Mouse (Mus musculus): Measurements from ENCODE around the gene Themis. TPM values are rescaled to one million over a fixed set of nuclear protein-coding genes. Genes with fewer than 3 reads are reported as not detected.

The Themis gene
- polyA plus RNA-seq (2011; ENCODE audit: insufficient read depth, insufficient read length, low replicate concordance, missing spikeins), result not detected in 2 replicates

- no peak within 1 kb of the TSS for H3K4me3 ChIP-seq (replicated peaks; ENCODE audit: control insufficient read depth, low read depth, low read length)
- TF ChIP-seq POLR2A (IDR thresholded peaks at IDR 0.05; ENCODE audit: borderline replicate concordance, control insufficient read depth, low read depth, low read length) (no peak), CTCF (IDR thresholded peaks at IDR 0.05; ENCODE audit: control insufficient read depth, insufficient read depth, low read length) (no peak)
- no peak within 1 kb of the TSS for H3K27ac ChIP-seq (ENCODE audit: control insufficient read depth, insufficient read depth, low read depth, low read length, poor library complexity)
- no peaks in the 10 kb centered on the region for H3K4me1 ChIP-seq (ENCODE audit: control insufficient read depth, insufficient read depth, low read length)
- 69% methylated on average over 5 of the region's 5 CpGs for WGBS
These were observed at the start of gene Themis for GRCm38 (mm10) chr10:28668261-28668660. Themis (plus strand) TSS chr10:28668360.

GRCm38 (mm10) chr10:28619415-28619814 lies 48.7 kb upstream of the Themis start:
- Histone ChIP-seq H3K27ac (ENCODE audit: control insufficient read depth, insufficient read depth, low read depth, low read length, poor library complexity) (no peak overlapping the region), H3K4me1 (ENCODE audit: control insufficient read depth, insufficient read depth, low read length) (no peaks in the 10 kb centered on the region; the same call in 1 of the 2 replicates), H3K4me3 (replicated peaks; ENCODE audit: control insufficient read depth, low read depth, low read length) (no peak overlapping the region)
- TF ChIP-seq POLR2A (IDR thresholded peaks at IDR 0.05; ENCODE audit: borderline replicate concordance, control insufficient read depth, low read depth, low read length), result no peak
- no peak for TF ChIP-seq CTCF (IDR thresholded peaks at IDR 0.05; ENCODE audit: control insufficient read depth, insufficient read depth, low read length)
- 76% methylated on average over 1 of the region's 1 CpGs for WGBS

DNA sequence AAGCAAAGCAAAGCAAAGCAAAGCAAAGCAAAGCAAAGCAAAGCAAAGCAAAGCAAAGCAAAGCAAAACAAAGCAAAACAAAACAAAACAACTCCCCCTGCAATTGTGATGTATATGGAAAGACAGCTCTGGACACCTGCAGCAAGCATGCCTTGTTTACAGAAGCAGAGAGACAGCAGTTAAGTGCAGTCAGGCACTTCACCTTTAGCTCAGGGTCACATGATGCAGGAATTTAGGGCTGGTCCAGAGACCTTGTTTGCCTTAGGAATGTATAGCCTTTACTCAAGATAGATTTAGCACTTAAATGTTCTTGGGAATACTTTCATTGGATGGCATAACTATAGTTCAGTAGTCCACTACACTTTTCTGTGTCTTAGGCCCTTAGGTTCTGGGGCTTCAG lies 32.1 kb upstream of the Themis start:
- H3K4me3 ChIP-seq (replicated peaks; ENCODE audit: control insufficient read depth, low read depth, low read length), result no peak overlapping the region
- H3K27ac ChIP-seq (ENCODE audit: control insufficient read depth, insufficient read depth, low read depth, low read length, poor library complexity), result no peak overlapping the region
- H3K4me1 ChIP-seq (ENCODE audit: control insufficient read depth, insufficient read depth, low read length), result no peaks in the 10 kb centered on the region
- no peak for TF ChIP-seq POLR2A (IDR thresholded peaks at IDR 0.05; ENCODE audit: borderline replicate concordance, control insufficient read depth, low read depth, low read length)

DNA sequence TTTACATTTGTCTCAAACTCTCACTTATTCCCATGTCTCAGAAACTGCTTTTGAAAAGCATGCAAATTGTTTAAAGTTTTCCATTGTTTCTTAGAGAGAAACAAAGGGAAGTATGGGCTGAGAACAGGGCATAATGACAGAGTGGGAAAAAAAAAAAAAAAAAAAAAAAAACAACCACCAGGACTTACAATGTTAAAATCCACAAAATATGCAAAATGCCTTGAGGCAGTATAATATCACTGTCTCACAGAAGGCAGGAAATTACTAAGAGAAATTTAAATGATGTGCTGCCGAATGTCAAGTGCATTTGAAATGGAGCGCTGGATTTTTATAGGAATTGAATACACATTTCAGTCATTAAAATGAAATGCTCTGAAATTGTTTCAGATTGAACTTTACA lies 26.3 kb upstream of the Themis start:
- Histone ChIP-seq H3K27ac (ENCODE audit: control insufficient read depth, insufficient read depth, low read depth, low read length, poor library complexity) (no peak overlapping the region), H3K4me3 (replicated peaks; ENCODE audit: control insufficient read depth, low read depth, low read length) (no peak overlapping the region), H3K4me1 (ENCODE audit: control insufficient read depth, insufficient read depth, low read length) (no peaks in the 10 kb centered on the region)
- TF ChIP-seq CTCF (IDR thresholded peaks at IDR 0.05; ENCODE audit: control insufficient read depth, insufficient read depth, low read length) (no peak), POLR2A (IDR thresholded peaks at IDR 0.05; ENCODE audit: borderline replicate concordance, control insufficient read depth, low read depth, low read length) (no peak)
- WGBS, result 91% methylated on average over 2 of the region's 2 CpGs

- TF ChIP-seq CTCF (IDR thresholded peaks at IDR 0.05; ENCODE audit: control insufficient read depth, insufficient read depth, low read length) (no peak), POLR2A (IDR thresholded peaks at IDR 0.05; ENCODE audit: borderline replicate concordance, control insufficient read depth, low read depth, low read length) (no peak)
- Histone ChIP-seq H3K4me1 (ENCODE audit: control insufficient read depth, insufficient read depth, low read length) (no peaks in the 10 kb centered on the region; the same call in 1 of the 2 replicates), H3K27ac (ENCODE audit: control insufficient read depth, insufficient read depth, low read depth, low read length, poor library complexity) (no peak overlapping the region), H3K4me3 (replicated peaks; ENCODE audit: control insufficient read depth, low read depth, low read length) (no peak overlapping the region)
- 90% methylated on average over 2 of the region's 2 CpGs for WGBS
These were observed 20.3 kb upstream of the Themis start for GRCm38 (mm10) chr10:28647855-28648254.

- 78% methylated on average over 6 of the region's 6 CpGs for WGBS
- H3K27ac ChIP-seq (ENCODE audit: control insufficient read depth, insufficient read depth, low read depth, low read length, poor library complexity), result no peak overlapping the region
- H3K4me3 ChIP-seq (replicated peaks; ENCODE audit: control insufficient read depth, low read depth, low read length), result no peak overlapping the region
- TF ChIP-seq CTCF (IDR thresholded peaks at IDR 0.05; ENCODE audit: control insufficient read depth, insufficient read depth, low read length) (no peak), POLR2A (IDR thresholded peaks at IDR 0.05; ENCODE audit: borderline replicate concordance, control insufficient read depth, low read depth, low read length) (no peak)
- no peaks in the 10 kb centered on the region; the same call in 1 of the 2 replicates for H3K4me1 ChIP-seq (ENCODE audit: control insufficient read depth, insufficient read depth, low read length)
These were observed 18.9 kb upstream of the Themis start for GRCm38 (mm10) chr10:28649109-28649899.

GRCm38 (mm10) chr10:28649900-28650160 lies 18.3 kb upstream of the Themis start:
- WGBS, result 71% methylated on average over 1 of the region's 1 CpGs
- H3K4me1 ChIP-seq (ENCODE audit: control insufficient read depth, insufficient read depth, low read length), result no peaks in the 10 kb centered on the region; the same call in 1 of the 2 replicates

DNA sequence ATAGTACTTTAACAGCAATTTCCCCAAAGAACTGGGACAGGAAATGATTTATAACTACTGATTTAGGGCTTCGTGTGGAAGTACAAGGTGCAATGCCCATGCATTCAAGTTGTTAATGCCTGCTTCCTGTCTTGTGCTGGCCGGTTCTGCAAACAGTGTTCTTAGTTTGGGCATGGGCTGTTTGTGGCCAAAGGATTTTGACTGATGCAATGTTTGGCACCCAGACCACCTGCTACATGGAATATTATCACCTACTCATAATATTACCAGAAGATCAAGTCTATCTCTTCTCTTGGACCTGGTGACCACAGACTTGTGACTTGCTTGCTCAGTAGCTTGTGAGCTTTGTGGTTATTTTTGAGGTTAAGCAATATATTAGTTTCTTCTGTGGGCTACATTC lies 16.2 kb upstream of the Themis start:
- Histone ChIP-seq H3K27ac (ENCODE audit: control insufficient read depth, insufficient read depth, low read depth, low read length, poor library complexity) (no peak overlapping the region), H3K4me3 (replicated peaks; ENCODE audit: control insufficient read depth, low read depth, low read length) (no peak overlapping the region), H3K4me1 (ENCODE audit: control insufficient read depth, insufficient read depth, low read length) (no peaks in the 10 kb centered on the region; the same call in 1 of the 2 replicates)
- WGBS, result 20% methylated on average over 2 of the region's 2 CpGs
- no peak for TF ChIP-seq POLR2A (IDR thresholded peaks at IDR 0.05; ENCODE audit: borderline replicate concordance, control insufficient read depth, low read depth, low read length)
- TF ChIP-seq CTCF (IDR thresholded peaks at IDR 0.05; ENCODE audit: control insufficient read depth, insufficient read depth, low read length), result no peak

More at GRCm38 (mm10) chr10:28649900-28650160, 18.3 kb upstream of the Themis start:
- TF ChIP-seq POLR2A (IDR thresholded peaks at IDR 0.05; ENCODE audit: borderline replicate concordance, control insufficient read depth, low read depth, low read length) (no peak), CTCF (IDR thresholded peaks at IDR 0.05; ENCODE audit: control insufficient read depth, insufficient read depth, low read length) (no peak)
- H3K4me3 ChIP-seq (replicated peaks; ENCODE audit: control insufficient read depth, low read depth, low read length), result no peak overlapping the region
- no peak overlapping the region for H3K27ac ChIP-seq (ENCODE audit: control insufficient read depth, insufficient read depth, low read depth, low read length, poor library complexity)

All from bone marrow, adult 2 months (tissue).